Mouse (Mus musculus): ENCODE results near the gene Ltb. TPM values are rescaled to one million over a fixed set of nuclear protein-coding genes. Genes with fewer than 3 reads are reported as not detected.
A peak's percentile ranks its signal among the peaks of the same experiment; 100 is the strongest.

Gene Ltb
- total and polyA plus RNA-seq, 3 experiments, result 1.1 to 1.5 TPM; not detected in 1

- Histone ChIP-seq H3K4me1 (ENCODE audit: control insufficient read depth in 1 of 2, insufficient read depth in 2 of 2, low read length in 2 of 2) (peaks cover 12 to 22% of the 10 kb centered on the region in 2 experiments), H3K4me3 (ENCODE audit: control insufficient read depth in 1 of 2, insufficient read depth in 1 of 2, low read depth in 2 of 2, low read length in 2 of 2) (no peak overlapping the region; a peak in 1 of 4 replicates), H3K27ac (ENCODE audit: control insufficient read depth, low read depth, low read length) (peak overlapping the region; percentile 29), H3K9me3 (replicated peaks; ENCODE audit: insufficient read depth, low read length) (no peaks in the 10 kb centered on the region), H3K36me3 (ENCODE audit: control insufficient read depth in 1 of 2, insufficient read depth in 2 of 2, low read length in 2 of 2) (peaks cover 0 to 15% of the 10 kb centered on the region in 2 experiments; a peak in 2 of 4 replicates), H3K9ac (ENCODE audit: control insufficient read depth, low read depth, low read length, poor library complexity, severe bottlenecking) (peak overlapping the region; percentile 3), H3K79me2 (ENCODE audit: control insufficient read depth, insufficient read depth, low read length, poor library complexity) (no peaks in the 10 kb centered on the region), H3K27me3 (ENCODE audit: control insufficient read depth in 1 of 2, insufficient read depth in 2 of 2, low read length in 2 of 2) (no peaks in the 10 kb centered on the region)
- no peak for TF ChIP-seq POLR2AphosphoS5 (IDR thresholded peaks at IDR 0.05; ENCODE audit: borderline replicate concordance, low read depth, low read length)
- TF ChIP-seq MYB (IDR thresholded peaks at IDR 0.05; ENCODE audit: low read depth, low read length), result no peak
- no peak for TF ChIP-seq MXI1 (IDR thresholded peaks at IDR 0.05; ENCODE audit: low read depth, low read length)
- no peak for TF ChIP-seq TAL1 (IDR thresholded peaks at IDR 0.05; ENCODE audit: low read length)
- no peak for TF ChIP-seq MAFK (IDR thresholded peaks at IDR 0.05; ENCODE audit: borderline replicate concordance, low read depth, low read length)
- no peak for TF ChIP-seq POLR2A (IDR thresholded peaks at IDR 0.05; ENCODE audit: control insufficient read depth in 1 of 2, insufficient read depth in 1 of 2, low read depth in 1 of 2, low read length in 2 of 2, poor library complexity in 1 of 2)
- DNase-seq (ENCODE audit: low read depth, low spot score), result no peak
Observed at GRCm38 (mm10) chr17:35173329-35173728, 20.9 kb upstream of the Ltb start.

GRCm38 (mm10) chr17:35174201-35174977, 19.9 kb upstream of the Ltb start:
- H3K27me3 ChIP-seq (ENCODE audit: control insufficient read depth in 1 of 2, insufficient read depth in 2 of 2, low read length in 2 of 2), result no peaks in the 10 kb centered on the region
- H3K79me2 ChIP-seq (ENCODE audit: control insufficient read depth, insufficient read depth, low read length, poor library complexity), result no peaks in the 10 kb centered on the region
- peak overlapping the region; percentile 29 for H3K27ac ChIP-seq (ENCODE audit: control insufficient read depth, low read depth, low read length)
- DNase-seq (ENCODE audit: low read depth, low spot score), result peak; percentile 64
- no peak overlapping the region for H3K4me3 ChIP-seq (ENCODE audit: control insufficient read depth in 1 of 2, insufficient read depth in 1 of 2, low read depth in 2 of 2, low read length in 2 of 2)
- H3K36me3 ChIP-seq (ENCODE audit: control insufficient read depth in 1 of 2, insufficient read depth in 2 of 2, low read length in 2 of 2), result peaks cover 0 to 15% of the 10 kb centered on the region in 2 experiments; a peak in 2 of 4 replicates
- peak overlapping the region; percentile 12; the same call in 1 of the 2 replicates for H3K9ac ChIP-seq (ENCODE audit: control insufficient read depth, low read depth, low read length, poor library complexity, severe bottlenecking)
- TF ChIP-seq POLR2AphosphoS5 (IDR thresholded peaks at IDR 0.05; ENCODE audit: borderline replicate concordance, low read depth, low read length) (no peak), ZC3H11A (IDR thresholded peaks at IDR 0.05; ENCODE audit: low read depth, low read length) (no peak), MYB (IDR thresholded peaks at IDR 0.05; ENCODE audit: low read depth, low read length) (no peak), ZKSCAN1 (IDR thresholded peaks at IDR 0.05; ENCODE audit: low read depth, low read length) (no peak; the same call in 1 of the 2 replicates), CTCF (IDR thresholded peaks at IDR 0.05 in 2 of 3, conservative IDR thresholded peaks at IDR 0.05 in 1 of 3; ENCODE audit: control insufficient read depth in 1 of 3, insufficient read depth in 1 of 3, low read depth in 2 of 3, low read length in 3 of 3, poor library complexity in 1 of 3, severe bottlenecking in 1 of 3) (no peak), GATA1 (IDR thresholded peaks at IDR 0.05; ENCODE audit: low read depth, low read length) (peak; percentile 73), NRF1 (IDR thresholded peaks at IDR 0.05; ENCODE audit: insufficient read depth, low read depth, low read length, poor library complexity, severe bottlenecking) (no peak), ZNF384 (IDR thresholded peaks at IDR 0.05; ENCODE audit: low read depth, low read length) (peak; percentile 95), ZMIZ1 (IDR thresholded peaks at IDR 0.05; ENCODE audit: low read depth, low read length) (no peak), ETS1 (IDR thresholded peaks at IDR 0.05; ENCODE audit: low read depth, low read length) (peak; percentile 25; the same call in 1 of the 2 replicates), TAL1 (IDR thresholded peaks at IDR 0.05; ENCODE audit: low read length) (no peak), MAX (IDR thresholded peaks at IDR 0.05; ENCODE audit: low read length) (no peak), POLR2AphosphoS2 (IDR thresholded peaks at IDR 0.05; ENCODE audit: low read length) (no peak), SMC3 (IDR thresholded peaks at IDR 0.05; ENCODE audit: low read depth, low read length) (no peak), EP300 (IDR thresholded peaks at IDR 0.05; ENCODE audit: low read depth in 1 of 2, low read length in 2 of 2) (peak in 1 of 2 experiments; percentile 10; a peak in 1 of 4 replicates), MAZ (IDR thresholded peaks at IDR 0.05; ENCODE audit: low read depth, low read length) (no peak), USF1 (IDR thresholded peaks at IDR 0.05; ENCODE audit: low read depth, low read length) (no peak)
- H3K4me1 ChIP-seq (ENCODE audit: control insufficient read depth in 1 of 2, insufficient read depth in 2 of 2, low read length in 2 of 2), result peaks cover 12 to 22% of the 10 kb centered on the region in 2 experiments
- no peaks in the 10 kb centered on the region for H3K9me3 ChIP-seq (replicated peaks; ENCODE audit: insufficient read depth, low read length)
